Mouse (Mus musculus) stomach, embryonic 15.5 days (tissue): Measurements from ENCODE around the gene Fam172a. TPM values are rescaled to one million over a fixed set of nuclear protein-coding genes. Genes with fewer than 3 reads are reported as not detected.

Source experiments
- ATAC-seq: fragments of 200-750 bp; cut with Nextera tagmentation; 2 replicates; pipeline ENCODE4 v1.8.0; 2017; ENCODE audit warnings: low read depth, moderate number of reproducible peaks, moderate TSS enrichment; ENCODE audit not compliant: insufficient read depth, low FRiP score
- H3K27ac ChIP-seq: fragments of 300-500 bp; sonication (generic); 2 replicates; pipeline ENCODE4 v1.5.1; 2015; ENCODE audit warnings: mild to moderate bottlenecking, inconsistent platforms
- H3K27me3 ChIP-seq: fragments of 300-500 bp; sonication (generic); replicated peaks from 2 replicates; pipeline ENCODE4 v1.6.1; 2015; ENCODE audit warnings: inconsistent platforms
- H3K36me3 ChIP-seq: fragments of 300-500 bp; sonication (generic); 2 replicates; pipeline ENCODE4 v1.6.1; 2015; ENCODE audit warnings: inconsistent platforms
- H3K4me1 ChIP-seq: fragments of 300-500 bp; sonication (generic); 2 replicates; pipeline ENCODE4 v1.6.1; 2015; ENCODE audit warnings: inconsistent platforms
- H3K4me2 ChIP-seq: fragments of 300-500 bp; sonication (generic); 2 replicates; pipeline ENCODE4 v1.6.1; 2015; ENCODE audit warnings: mild to moderate bottlenecking, inconsistent platforms
- H3K4me3 ChIP-seq: fragments of 300-500 bp; sonication (generic); replicated peaks from 2 replicates; pipeline ENCODE4 v1.5.1; 2015; ENCODE audit warnings: inconsistent platforms
- H3K9ac ChIP-seq: fragments of 300-500 bp; sonication (generic); 2 replicates; pipeline ENCODE4 v1.6.1; 2015; ENCODE audit warnings: inconsistent platforms
- H3K9me3 ChIP-seq: fragments of 300-500 bp; sonication (generic); 2 replicates; pipeline ENCODE4 v1.6.1; 2016; ENCODE audit warnings: inconsistent platforms
- WGBS: fragments of 180-500 bp; shearing (Covaris S2); methylation state at CpG from one replicate; pipeline ENCODE4 v1.1.7; 2015; 5-methylcytosine and 5-hydroxymethylcytosine counted together
- polyA plus RNA-seq: library from polyadenylated mRNA; unstranded; fragments of >200 nt; fragmentation: Nextera tagmentation; extraction: Ambion mirVana; gene quantifications from 2 replicates; pipeline ENCODE4 v1.2.1, GENCODE M21; 2015

Fam172a gene
- polyA plus RNA-seq, 1 experiment from 2014 or later = 33.7 TPM

- no peak overlapping the region for H3K27ac ChIP-seq
- H3K4me1 ChIP-seq = no peaks in the 10 kb centered on the region
- H3K27me3 ChIP-seq = peaks cover 12% of the 10 kb centered on the region; the same call in 1 of the 2 replicates
- H3K36me3 ChIP-seq = no peaks in the 10 kb centered on the region
- ATAC-seq = no peak
- H3K4me2 ChIP-seq = no peak overlapping the region
- H3K9ac ChIP-seq = no peak overlapping the region
- H3K4me3 ChIP-seq = no peak overlapping the region
- WGBS = 29% methylated on average over 2 of the region's 2 CpGs
- H3K9me3 ChIP-seq = no peaks in the 10 kb centered on the region
Observed at GRCm38 (mm10) chr13:78215223-78215622, 513.4 kb downstream of the Fam172a start.
